ENCODE assay signal across 15 mouse cellular contexts in genomic region chr4:140047807-140048362, GRCm38 (mm10).
DNase-seq lines count a peak whose midpoint lies in the region; ATAC-seq and TF ChIP-seq lines count a peak whose summit lies in the region.
"Had no signal": no experiment of that assay in that cellular context is flagged by ENCODE, and none has a peak within 500 bp of the region (broad histone marks: within the 10 kb centered on the region; RNA-seq: fewer than 3 reads in every experiment).

No protein-coding gene starts in this region.

- no peaks in the 10 kb centered on the region for H3K36me3 ChIP-seq in hindbrain, embryonic 13.5 days
- no peaks in the 10 kb centered on the region for H3K36me3 ChIP-seq in hindbrain, embryonic 14.5 days (replicated peaks; ENCODE audit: control insufficient read depth, insufficient read depth)
- no peaks in the 10 kb centered on the region for H3K36me3 ChIP-seq in midbrain, embryonic 14.5 days (ENCODE audit: control insufficient read depth, insufficient read depth, low read length)
- H3K36me3 ChIP-seq in midbrain, embryonic 10.5 days: no peaks in the 10 kb centered on the region
- no peaks in the 10 kb centered on the region for H3K36me3 ChIP-seq in hindbrain, postnatal 0 days (ENCODE audit: insufficient read depth, low read length)
- H3K36me3 ChIP-seq in kidney, adult 2 months (ENCODE audit: control insufficient read depth, insufficient read depth, low read length): no peaks in the 10 kb centered on the region
- H3K36me3 ChIP-seq: embryonic facial prominence, embryonic 15.5 days; hindbrain, embryonic 15.5 days had no signal

- WGBS in hindbrain, embryonic 13.5 days: 69% methylated on average over 10 of the region's 10 CpGs
- 65% methylated on average over 10 of the region's 10 CpGs for WGBS in hindbrain, embryonic 14.5 days
- 68% methylated on average over 10 of the region's 10 CpGs for WGBS in midbrain, embryonic 14.5 days
- WGBS in midbrain, embryonic 10.5 days: 76% methylated on average over 10 of the region's 10 CpGs
- 58% methylated on average over 10 of the region's 10 CpGs for WGBS in hindbrain, postnatal 0 days
- 71% methylated on average over 10 of the region's 10 CpGs for WGBS in kidney, adult 2 months

- H3K27ac ChIP-seq in hindbrain, embryonic 13.5 days: no peak overlapping the region
- H3K27ac ChIP-seq in hindbrain, embryonic 14.5 days: no peak overlapping the region
- no peak overlapping the region for H3K27ac ChIP-seq in midbrain, embryonic 14.5 days (replicated peaks; ENCODE audit: low read depth, low read length)
- no peak overlapping the region for H3K27ac ChIP-seq in midbrain, embryonic 10.5 days (replicated peaks)
- H3K27ac ChIP-seq in hindbrain, postnatal 0 days: no peak overlapping the region
- H3K27ac ChIP-seq in kidney, adult 2 months (ENCODE audit: insufficient read depth, low read depth, low read length): no peak overlapping the region
- H3K27ac ChIP-seq: embryonic facial prominence, embryonic 15.5 days; hindbrain, embryonic 15.5 days; macrophage had no signal

- DNase-seq in hindbrain, embryonic 14.5 days (ENCODE audit: low spot score): no peak
- DNase-seq in midbrain, embryonic 14.5 days: peak; percentile 60
- no peak for DNase-seq in midbrain, embryonic 10.5 days (ENCODE audit: low spot score)
- peak; percentile 71 for DNase-seq in hindbrain, postnatal 0 days (ENCODE audit: low spot score)
- no peak for DNase-seq in thymus, postnatal 10 days (ENCODE audit: low spot score in 2 of 2)
- DNase-seq in kidney, adult 2 months: no peak
- DNase-seq: adrenal gland, adult 2 months; cerebellum, postnatal 36 days; kidney, adult 9 months; thymus, postnatal 14 days had no signal

- TF ChIP-seq POLR2A in kidney, adult 2 months (IDR thresholded peaks at IDR 0.05; ENCODE audit: low read depth, low read length): no peak

- TF ChIP-seq CTCF in hindbrain, postnatal 0 days (IDR thresholded peaks at IDR 0.05; ENCODE audit: low read depth): no peak
- no peak for TF ChIP-seq CTCF in kidney, adult 2 months (conservative IDR thresholded peaks at IDR 0.05; ENCODE audit: insufficient read depth, insufficient read length, low read depth, low read length)

- peaks cover 7% of the 10 kb centered on the region; the same call in 1 of the 2 replicates for H3K27me3 ChIP-seq in hindbrain, embryonic 13.5 days
- no peaks in the 10 kb centered on the region for H3K27me3 ChIP-seq in hindbrain, embryonic 14.5 days (ENCODE audit: control insufficient read depth, insufficient read depth, low read length)
- H3K27me3 ChIP-seq in midbrain, embryonic 14.5 days (ENCODE audit: control insufficient read depth, insufficient read depth, low read length): no peaks in the 10 kb centered on the region
- H3K27me3 ChIP-seq in midbrain, embryonic 10.5 days (ENCODE audit: low read depth, poor library complexity, severe bottlenecking): no peaks in the 10 kb centered on the region
- no peaks in the 10 kb centered on the region for H3K27me3 ChIP-seq in hindbrain, postnatal 0 days (ENCODE audit: insufficient read depth, low read length)
- H3K27me3 ChIP-seq in kidney, adult 2 months (replicated peaks; ENCODE audit: control insufficient read depth, insufficient read depth, low read length): no peaks in the 10 kb centered on the region
- H3K27me3 ChIP-seq: embryonic facial prominence, embryonic 15.5 days; hindbrain, embryonic 15.5 days had no signal

- no peak overlapping the region for H3K4me3 ChIP-seq in hindbrain, embryonic 13.5 days
- no peak overlapping the region for H3K4me3 ChIP-seq in hindbrain, embryonic 14.5 days (replicated peaks; ENCODE audit: low read length)
- no peak overlapping the region for H3K4me3 ChIP-seq in midbrain, embryonic 14.5 days (replicated peaks; ENCODE audit: low read depth, low read length)
- H3K4me3 ChIP-seq in midbrain, embryonic 10.5 days: no peak overlapping the region
- no peak overlapping the region for H3K4me3 ChIP-seq in hindbrain, postnatal 0 days (ENCODE audit: low read length)
- H3K4me3 ChIP-seq in kidney, adult 2 months (ENCODE audit: insufficient read depth, low read depth, low read length): no peak overlapping the region
- H3K4me3 ChIP-seq: embryonic facial prominence, embryonic 15.5 days; hindbrain, embryonic 15.5 days had no signal

- H3K9me3 ChIP-seq in hindbrain, embryonic 13.5 days: 0 out of 2 replicates have a peak, but pooled peaks cover 4% of the 10 kb centered on the region
- no peaks in the 10 kb centered on the region for H3K9me3 ChIP-seq in hindbrain, embryonic 14.5 days (ENCODE audit: control insufficient read depth, low read length)
- H3K9me3 ChIP-seq in midbrain, embryonic 14.5 days (ENCODE audit: control insufficient read depth, low read length): no peaks in the 10 kb centered on the region
- no peaks in the 10 kb centered on the region; the same call in 1 of the 2 replicates for H3K9me3 ChIP-seq in midbrain, embryonic 10.5 days (replicated peaks)
- no peaks in the 10 kb centered on the region for H3K9me3 ChIP-seq in hindbrain, postnatal 0 days (ENCODE audit: low read length)
- H3K9me3 ChIP-seq: embryonic facial prominence, embryonic 15.5 days; hindbrain, embryonic 15.5 days had no signal

- no peak overlapping the region for H3K9ac ChIP-seq in hindbrain, embryonic 13.5 days
- no peak overlapping the region for H3K9ac ChIP-seq in hindbrain, embryonic 14.5 days
- no peak overlapping the region for H3K9ac ChIP-seq in midbrain, embryonic 14.5 days (replicated peaks; ENCODE audit: low read length)
- H3K9ac ChIP-seq in hindbrain, postnatal 0 days (replicated peaks; ENCODE audit: low read length): no peak overlapping the region
- H3K9ac ChIP-seq: embryonic facial prominence, embryonic 15.5 days; hindbrain, embryonic 15.5 days had no signal

- 0 out of 2 replicates have a peak, but pooled peaks have one; percentile 49 for ATAC-seq in hindbrain, embryonic 13.5 days (ENCODE audit: low FRiP score)
- no peak for ATAC-seq in hindbrain, embryonic 14.5 days (ENCODE audit: low FRiP score)
- ATAC-seq in midbrain, embryonic 14.5 days (ENCODE audit: low FRiP score, low TSS enrichment): no peak
- peak; percentile 67 for ATAC-seq in hindbrain, postnatal 0 days
- ATAC-seq: Patski had no signal

- H3K4me1 ChIP-seq in hindbrain, embryonic 13.5 days (replicated peaks): peaks cover 13% of the 10 kb centered on the region
- H3K4me1 ChIP-seq in hindbrain, embryonic 14.5 days (replicated peaks; ENCODE audit: control insufficient read depth, insufficient read depth, low read length): peaks cover 5% of the 10 kb centered on the region; the same call in 1 of the 2 replicates
- H3K4me1 ChIP-seq in midbrain, embryonic 14.5 days (ENCODE audit: control insufficient read depth, insufficient read depth, low read length): 0 out of 2 replicates have a peak, but pooled peaks cover 6% of the 10 kb centered on the region
- peaks cover 10% of the 10 kb centered on the region for H3K4me1 ChIP-seq in midbrain, embryonic 10.5 days
- no peaks in the 10 kb centered on the region for H3K4me1 ChIP-seq in hindbrain, postnatal 0 days (ENCODE audit: insufficient read depth, low read length)
- no peaks in the 10 kb centered on the region for H3K4me1 ChIP-seq in kidney, adult 2 months (ENCODE audit: control insufficient read depth, insufficient read depth, low read length)

- no peak overlapping the region for H3K4me2 ChIP-seq in hindbrain, embryonic 13.5 days
- H3K4me2 ChIP-seq in hindbrain, embryonic 14.5 days (replicated peaks): no peak overlapping the region
- no peak overlapping the region for H3K4me2 ChIP-seq in midbrain, embryonic 14.5 days (ENCODE audit: low read length)
- no peak overlapping the region for H3K4me2 ChIP-seq in hindbrain, postnatal 0 days (ENCODE audit: low read depth, low read length)
- H3K4me2 ChIP-seq: embryonic facial prominence, embryonic 15.5 days; hindbrain, embryonic 15.5 days had no signal

Comparison
In these comparisons a context has a peak if more than half of its experiments do, and no peak if none do; other contexts are left out.
1. ATAC-seq: peak in hindbrain, embryonic 13.5 days (single experiment) and hindbrain, postnatal 0 days (single experiment); none in hindbrain, embryonic 14.5 days (single experiment) and midbrain, embryonic 14.5 days (single experiment).
2. DNase-seq: peak in midbrain, embryonic 14.5 days (single experiment) and hindbrain, postnatal 0 days (single experiment); none in hindbrain, embryonic 14.5 days (single experiment), midbrain, embryonic 10.5 days (single experiment), thymus, postnatal 10 days (0 of 2) and kidney, adult 2 months (single experiment).